26 mouse cellular contexts compared by ENCODE assay signal in the genomic region with DNA sequence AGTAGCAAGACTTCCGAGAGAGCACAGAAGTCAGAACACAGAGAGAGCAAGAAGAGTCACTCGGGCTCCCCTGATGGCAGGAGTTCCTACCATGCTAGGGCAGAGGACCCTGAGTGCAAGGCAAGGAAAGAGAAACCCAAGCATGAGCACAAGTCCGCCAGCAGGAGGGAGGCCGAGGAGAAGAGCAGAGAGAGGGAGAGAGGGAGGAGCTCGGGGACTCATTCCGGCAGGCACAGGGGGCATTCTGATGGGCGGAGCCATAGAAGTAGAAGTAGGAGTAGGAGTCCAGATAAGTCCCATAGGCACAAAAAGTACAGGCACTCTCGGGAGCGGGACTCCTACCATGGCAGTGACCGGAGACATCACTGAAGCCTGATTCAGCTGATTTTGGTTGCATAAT. TPM values are rescaled to one million over a fixed set of nuclear protein-coding genes. Genes with fewer than 3 reads are reported as not detected.
A peak's percentile ranks its signal among the peaks of the same experiment; 100 is the strongest.
DNase-seq lines count a peak whose midpoint lies in the region; TF ChIP-seq lines count a peak whose summit lies in the region.
"Had no signal": no experiment of that assay in that cellular context is flagged by ENCODE, and none has a peak within 500 bp of the region (broad histone marks: within the 10 kb centered on the region; RNA-seq: fewer than 3 reads in every experiment).

No protein-coding gene starts in this region.

- no peak for TF ChIP-seq POLR2A in cerebellum, adult 2 months (IDR thresholded peaks at IDR 0.05; ENCODE audit: borderline replicate concordance, insufficient read depth, low read length)

- no peak overlapping the region for H3K27ac ChIP-seq in cerebellum, adult 2 months (ENCODE audit: insufficient read depth, low read length)

- H3K27me3 ChIP-seq in cerebellum, adult 2 months (ENCODE audit: control insufficient read depth, insufficient read depth, low read length) = no peaks in the 10 kb centered on the region
- H3K27me3 ChIP-seq: CH12.LX, Patski had no signal

- no peak for TF ChIP-seq CTCF in cerebellum, adult 2 months (IDR thresholded peaks at IDR 0.05; ENCODE audit: borderline replicate concordance, insufficient read depth, low read depth, low read length)

- no peaks in the 10 kb centered on the region for H3K4me1 ChIP-seq in cerebellum, adult 2 months (ENCODE audit: control insufficient read depth, insufficient read depth, low read length)

- WGBS in cerebellum, adult 2 months = 84% methylated on average over 10 of the region's 10 CpGs

- DNase-seq in ES-CJ7 (ENCODE audit: low read depth, low spot score) = peak; percentile 21
- DNase-seq in R1 (ENCODE audit: low read depth, low spot score) = peak; percentile 73
- peak; percentile 56 for DNase-seq in ZHBTc4 (ENCODE audit: low read depth, low spot score)
- no peak for DNase-seq in cerebellum, adult 11 months
- DNase-seq in ovary, postnatal 14 days (ENCODE audit: low spot score) = no peak
- no peak for DNase-seq in cerebellum, adult 2 months
- DNase-seq: adrenal gland, adult 2 months; adrenal gland, adult 8-10 months; adrenal gland, postnatal 10 days; adrenal gland, postnatal 14 days; adrenal gland, postnatal 25 days; adrenal gland, postnatal 36 days; B cell, adult 2 months; cerebellum, adult 11-12 months; cerebellum, adult 18-20 months; cerebellum, adult 8-10 months; cerebellum, adult 9-10 months; cerebellum, adult 9-11 months; cerebellum, postnatal 10 days had no signal

- no peak overlapping the region for H3K4me3 ChIP-seq in cerebellum, adult 2 months (replicated peaks; ENCODE audit: insufficient read depth, low read depth, low read length)

RNA-seq across cellular contexts. Expression of a gene that starts 14.9 kb away (rescaled TPM):
- polyA plus RNA-seq in cerebellum, adult 2 months (2012; rRNA removed) = 9.4 and 9.5 TPM in 2 replicates

RNA-seq across cellular contexts. Expression of a gene that starts 35.4 kb away (rescaled TPM):
- 0.03 TPM in 1 of 2 replicates, not detected in the other for polyA plus RNA-seq in cerebellum, adult 2 months (2012; rRNA removed)
- polyA plus RNA-seq: activated CD4-positive, CD25-positive, alpha-beta regulatory T cell, adult 4 months; brain, embryonic 14.5 days; C2C12; CD4-positive, CD25-positive, alpha-beta regulatory T cell, adult 4 months; G1E; Patski had no signal

Comparison
In these comparisons a context has a peak if more than half of its experiments do, and no peak if none do; other contexts are left out.
1. DNase-seq: peak in ES-CJ7 (single experiment), R1 (single experiment) and ZHBTc4 (single experiment); none in cerebellum, adult 11 months (single experiment), ovary, postnatal 14 days (single experiment) and cerebellum, adult 2 months (0 of 2).